Mouse (Mus musculus): ENCODE measurements around the gene Ccdc42. TPM values are rescaled to one million over a fixed set of nuclear protein-coding genes. Genes with fewer than 3 reads are reported as not detected.

Ccdc42 gene
- total and polyA plus RNA-seq, 3 experiments: not detected

DNA sequence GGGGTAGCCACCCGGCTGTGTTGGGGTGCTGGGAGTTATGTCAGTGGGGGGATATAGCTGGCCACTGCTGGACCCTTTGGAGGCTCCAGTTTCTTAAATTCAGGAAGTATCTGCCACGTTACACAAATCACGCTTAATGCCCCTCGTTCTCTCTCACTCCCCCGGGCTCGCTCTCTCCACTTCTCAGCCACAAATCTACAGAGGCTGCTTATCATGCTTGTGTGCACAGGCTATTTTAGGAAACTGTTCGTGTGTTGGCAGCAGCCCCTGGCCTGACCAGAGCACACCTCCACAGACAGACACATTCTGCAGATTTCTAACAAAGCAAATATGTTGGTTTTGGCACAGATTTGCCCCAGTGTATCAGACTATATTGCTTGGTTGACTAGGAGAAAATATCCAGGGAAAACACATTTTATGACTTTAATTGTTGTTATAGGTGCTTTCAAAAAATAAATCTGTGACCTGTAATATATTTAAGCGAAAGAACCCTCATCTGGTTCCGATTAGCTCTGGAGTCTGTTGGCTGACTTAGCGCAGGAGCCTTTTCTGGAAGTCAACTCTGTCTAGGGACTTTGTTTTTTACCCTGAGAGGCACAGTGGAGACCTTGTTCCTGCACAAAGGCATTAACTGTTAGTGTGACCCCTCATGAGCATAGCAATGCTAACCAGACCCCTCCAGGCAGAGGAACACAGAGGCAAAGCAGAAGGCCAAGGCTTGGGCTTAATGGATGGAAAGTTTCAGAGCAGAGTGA is 51.2 kb downstream of the Ccdc42 start:
- DNase-seq (ENCODE audit: extremely low read depth): peak; percentile 16
- TF ChIP-seq MEF2A (IDR thresholded peaks at IDR 0.05; ENCODE audit: borderline replicate concordance, low read depth, low read length) (peak; percentile 65; the same call in 1 of the 2 replicates), CHD2 (IDR thresholded peaks at IDR 0.05; ENCODE audit: low read length) (no peak), CHD1 (IDR thresholded peaks at IDR 0.05; ENCODE audit: low read depth, low read length) (no peak)
- Histone ChIP-seq H3K27ac (ENCODE audit: insufficient read depth, low read depth) (no peak overlapping the region), H3K36me3 (replicated peaks in 1 of 2; ENCODE audit: control insufficient read depth in 1 of 2, insufficient read depth in 1 of 2, low read length in 1 of 2) (no peaks in the 10 kb centered on the region), H3K4me3 (replicated peaks in 1 of 3; ENCODE audit: low read depth in 2 of 3, low read length in 2 of 3, poor library complexity in 1 of 3) (no peak overlapping the region), H3K4me1 (ENCODE audit: control insufficient read depth in 1 of 2, insufficient read depth in 2 of 2) (peaks cover 0 to 20% of the 10 kb centered on the region in 2 experiments; a peak in 2 of 4 replicates), H3K9ac (ENCODE audit: insufficient read depth, low read depth) (no peak overlapping the region), H3K27me3 (replicated peaks) (no peaks in the 10 kb centered on the region), H3K79me2 (replicated peaks; ENCODE audit: control insufficient read depth, extremely low read depth, insufficient read depth, poor library complexity, severe bottlenecking) (no peaks in the 10 kb centered on the region), H3K9me3 (replicated peaks; ENCODE audit: low read length) (peaks cover 4% of the 10 kb centered on the region), H3K4me2 (ENCODE audit: insufficient read depth, low read depth, poor library complexity, severe bottlenecking) (no peak overlapping the region)
- dilution Hi-C loops (cut with MboI; ENCODE audit: extremely low pct_ligation_motif_present, extremely low pct_unique_long_range_greater_than_20kb, low sequenced_read_pairs) (no loop called here), in situ Hi-C loops (cut with MboI; ENCODE audit: low pct_ligation_motif_present, low pct_unique_long_range_greater_than_20kb, low sequenced_read_pairs) (no loop called here)

DNA sequence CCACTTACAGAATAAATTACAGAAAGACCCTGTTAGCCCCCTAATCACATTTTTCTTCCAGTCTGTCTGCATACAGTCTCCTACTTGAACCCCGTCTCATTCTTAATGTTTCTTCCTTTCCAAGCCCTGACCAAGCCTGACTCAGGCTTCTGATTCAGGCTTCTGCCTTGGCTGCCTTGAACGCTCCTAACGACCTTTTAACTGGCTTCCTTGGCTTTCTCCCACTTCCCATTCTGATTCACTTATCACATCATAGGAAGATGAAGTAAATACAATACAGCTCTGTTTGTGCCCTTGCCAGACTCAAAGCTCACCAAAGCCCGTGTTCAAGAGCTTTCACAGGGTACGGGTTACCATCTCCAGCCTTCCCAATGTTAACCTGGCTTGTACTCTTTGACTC is 54.5 kb downstream of the Ccdc42 start:
- Histone ChIP-seq H3K4me3 (replicated peaks in 1 of 3; ENCODE audit: low read depth in 2 of 3, low read length in 2 of 3, poor library complexity in 1 of 3) (no peak overlapping the region), H3K4me1 (ENCODE audit: control insufficient read depth in 1 of 2, insufficient read depth in 2 of 2) (peaks cover 0 to 12% of the 10 kb centered on the region in 2 experiments; a peak in 2 of 4 replicates), H3K9ac (ENCODE audit: insufficient read depth, low read depth) (no peak overlapping the region), H3K27ac (ENCODE audit: insufficient read depth, low read depth) (no peak overlapping the region), H3K36me3 (replicated peaks in 1 of 2; ENCODE audit: control insufficient read depth in 1 of 2, insufficient read depth in 1 of 2, low read length in 1 of 2) (no peaks in the 10 kb centered on the region), H3K4me2 (ENCODE audit: insufficient read depth, low read depth, poor library complexity, severe bottlenecking) (no peak overlapping the region), H3K79me2 (replicated peaks; ENCODE audit: control insufficient read depth, extremely low read depth, insufficient read depth, poor library complexity, severe bottlenecking) (no peaks in the 10 kb centered on the region), H3K9me3 (replicated peaks; ENCODE audit: low read length) (peaks cover 4% of the 10 kb centered on the region), H3K27me3 (replicated peaks) (no peaks in the 10 kb centered on the region)
- no peak for DNase-seq (ENCODE audit: extremely low read depth)
- TF ChIP-seq MYC (IDR thresholded peaks at IDR 0.05; ENCODE audit: low read depth, low read length): no peak
- no peak for TF ChIP-seq HCFC1 (IDR thresholded peaks at IDR 0.05; ENCODE audit: low read depth, low read length)
- TF ChIP-seq JUND (conservative IDR thresholded peaks at IDR 0.05; ENCODE audit: low read depth, low read length): no peak
- no peak for TF ChIP-seq MAX (IDR thresholded peaks at IDR 0.05; ENCODE audit: low read length)
- dilution Hi-C loops (cut with MboI; ENCODE audit: extremely low pct_ligation_motif_present, extremely low pct_unique_long_range_greater_than_20kb, low sequenced_read_pairs) (no loop called here), in situ Hi-C loops (cut with MboI; ENCODE audit: low pct_ligation_motif_present, low pct_unique_long_range_greater_than_20kb, low sequenced_read_pairs) (no loop called here)

DNA sequence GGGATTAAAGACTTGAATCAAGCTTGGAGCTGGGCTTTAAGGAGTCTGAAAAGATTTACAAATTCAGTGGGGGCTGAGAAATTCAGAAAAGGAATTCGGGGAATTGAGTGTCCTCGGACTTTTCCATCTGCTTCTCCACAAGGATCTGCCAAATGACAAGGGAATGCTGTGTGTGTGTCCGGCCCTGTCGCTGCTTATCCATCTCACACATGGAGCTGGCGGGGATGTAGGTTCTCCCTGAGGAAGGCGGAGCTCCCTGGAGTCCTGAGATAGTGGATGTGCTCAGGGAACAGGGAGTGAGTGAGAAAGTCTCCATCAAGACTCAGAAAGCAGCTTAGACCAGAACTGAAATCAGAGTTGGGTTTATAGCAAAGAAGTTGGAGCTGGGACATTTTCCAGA is 58.0 kb downstream of the Ccdc42 start:
- dilution Hi-C loops (cut with MboI; ENCODE audit: extremely low pct_ligation_motif_present, extremely low pct_unique_long_range_greater_than_20kb, low sequenced_read_pairs): no loop called here

More for the DNA sequence above, 58.0 kb downstream of the Ccdc42 start:
- no peaks in the 10 kb centered on the region for H3K27me3 ChIP-seq (replicated peaks)
- no peak overlapping the region for H3K4me2 ChIP-seq (ENCODE audit: insufficient read depth, low read depth, poor library complexity, severe bottlenecking)
- no peak for DNase-seq (ENCODE audit: extremely low read depth)
- H3K4me1 ChIP-seq (ENCODE audit: control insufficient read depth in 1 of 2, insufficient read depth in 2 of 2): no peaks in the 10 kb centered on the region
- no peak overlapping the region for H3K9ac ChIP-seq (ENCODE audit: insufficient read depth, low read depth)
- TF ChIP-seq ELF1 (IDR thresholded peaks at IDR 0.05; ENCODE audit: low read depth, low read length): no peak
- TF ChIP-seq SIN3A (IDR thresholded peaks at IDR 0.05; ENCODE audit: low read length): no peak
- no peak for TF ChIP-seq MAX (IDR thresholded peaks at IDR 0.05; ENCODE audit: low read length)
- no peak for TF ChIP-seq GABPA (IDR thresholded peaks at IDR 0.05; ENCODE audit: insufficient replicate concordance, low read depth, low read length)
- no peak for TF ChIP-seq USF2 (conservative IDR thresholded peaks at IDR 0.05; ENCODE audit: low read depth, low read length)
- no peak for TF ChIP-seq ETS1 (conservative IDR thresholded peaks at IDR 0.05; ENCODE audit: low read depth, low read length)
- no peak for TF ChIP-seq ZMIZ1 (IDR thresholded peaks at IDR 0.05; ENCODE audit: low read depth, low read length)
- no peak for TF ChIP-seq RCOR1 (conservative IDR thresholded peaks at IDR 0.05; ENCODE audit: low read depth, low read length)
- no peak for TF ChIP-seq MYC (IDR thresholded peaks at IDR 0.05; ENCODE audit: low read depth, low read length)
- no peak for TF ChIP-seq PAX5 (IDR thresholded peaks at IDR 0.05; ENCODE audit: low read length)
- H3K4me3 ChIP-seq (replicated peaks in 1 of 3; ENCODE audit: low read depth in 2 of 3, low read length in 2 of 3, poor library complexity in 1 of 3): no peak overlapping the region
- H3K79me2 ChIP-seq (replicated peaks; ENCODE audit: control insufficient read depth, extremely low read depth, insufficient read depth, poor library complexity, severe bottlenecking): no peaks in the 10 kb centered on the region
- in situ Hi-C loops (cut with MboI; ENCODE audit: low pct_ligation_motif_present, low pct_unique_long_range_greater_than_20kb, low sequenced_read_pairs): no loop called here
- H3K36me3 ChIP-seq (replicated peaks in 1 of 2; ENCODE audit: control insufficient read depth in 1 of 2, insufficient read depth in 1 of 2, low read length in 1 of 2): no peaks in the 10 kb centered on the region
- H3K27ac ChIP-seq (ENCODE audit: insufficient read depth, low read depth): no peak overlapping the region
- peaks cover 4% of the 10 kb centered on the region for H3K9me3 ChIP-seq (replicated peaks; ENCODE audit: low read length)
